Mouse (Mus musculus) thymus, adult 2 months (tissue): ENCODE measurements around the gene 4921524J17Rik. TPM values are rescaled to one million over a fixed set of nuclear protein-coding genes. Genes with fewer than 3 reads are reported as not detected.

Source experiments
- DNase-seq: peaks from one replicate; pipeline ENCODE4 v3.0.0; 2021
- H3K27ac ChIP-seq: fragments of 200-500 bp; 2 replicates; pipeline ENCODE4 v1.5.1; 2012; ENCODE audit warnings: low read length, control low read depth; ENCODE audit not compliant: control insufficient read depth, insufficient read depth
- H3K27me3 ChIP-seq: fragments of 200-500 bp; 2 replicates; pipeline ENCODE4 v1.6.1; 2012; ENCODE audit warnings: mild to moderate bottlenecking, low read length, moderate library complexity, mixed read lengths; ENCODE audit not compliant: control insufficient read depth, insufficient read depth
- H3K36me3 ChIP-seq: fragments of 200-500 bp; 2 replicates; pipeline ENCODE4 v1.6.1; 2012; ENCODE audit warnings: mild to moderate bottlenecking, low read length, moderate library complexity; ENCODE audit not compliant: control insufficient read depth, insufficient read depth
- H3K4me1 ChIP-seq: fragments of 200-500 bp; replicated peaks from 2 replicates; pipeline ENCODE4 v1.6.1; 2012; ENCODE audit warnings: low read length; ENCODE audit not compliant: control insufficient read depth, insufficient read depth
- H3K4me3 ChIP-seq: fragments of 200-500 bp; 2 replicates; pipeline ENCODE4 v1.5.1; 2012; ENCODE audit warnings: mild to moderate bottlenecking, low read length, control low read depth, moderate library complexity; ENCODE audit not compliant: control insufficient read depth, insufficient read depth
- CTCF ChIP-seq: fragments of 200-500 bp; IDR thresholded peaks from 2 replicates; pipeline ENCODE4 v1.5.1; 2012; ENCODE audit warnings: mild to moderate bottlenecking, control low read depth, low read length, moderate library complexity, borderline replicate concordance; ENCODE audit not compliant: control insufficient read depth, poor library complexity, insufficient read depth; ENCODE audit errors: extremely low read depth
- POLR2A ChIP-seq: fragments of 200-500 bp; IDR thresholded peaks from 2 replicates; pipeline ENCODE4 v1.6.1; 2012; ENCODE audit warnings: mild to moderate bottlenecking, low read length, control low read depth, moderate library complexity; ENCODE audit not compliant: control insufficient read depth, poor library complexity, insufficient read depth; ENCODE audit errors: extremely low read depth
- WGBS: fragments of 180-500 bp; shearing (Covaris S2); methylation state at CpG from one replicate; pipeline ENCODE4 v1.1.7; 2018; 5-methylcytosine and 5-hydroxymethylcytosine counted together
- polyA plus RNA-seq: library from polyadenylated mRNA; depleted of rRNA; stranded (reverse); fragments of >200 nt; gene quantifications from 2 replicates; pipeline ENCODE4 v1.2.3, GENCODE M21; 2012

4921524J17Rik gene
- polyA plus RNA-seq, 1 experiment = 7.2 TPM

DNA sequence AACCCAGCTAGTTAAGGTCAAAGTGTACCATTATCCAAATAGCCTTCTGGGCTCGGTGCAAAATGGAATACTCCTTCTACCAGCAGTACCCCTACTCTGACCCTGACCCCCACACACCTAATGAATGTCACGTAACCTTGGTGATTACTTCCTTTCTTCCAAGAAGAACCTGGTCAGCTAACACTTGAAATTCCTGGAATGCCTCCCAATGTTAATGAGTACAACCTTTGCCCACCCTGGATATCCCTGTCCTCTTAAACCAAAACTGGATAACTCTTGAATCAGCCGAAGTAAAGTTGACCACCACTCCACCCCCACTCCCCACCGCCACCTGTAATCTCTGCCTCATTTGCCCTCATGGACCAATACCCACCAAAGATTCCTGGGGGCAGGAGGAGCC, 40.6 kb upstream of the 4921524J17Rik start:
- WGBS = 94% methylated on average over 4 of the region's 4 CpGs
- Histone ChIP-seq H3K4me3 (no peak overlapping the region), H3K36me3 (no peaks in the 10 kb centered on the region), H3K27me3 (no peaks in the 10 kb centered on the region), H3K4me1 (peaks cover 3% of the 10 kb centered on the region; the same call in 1 of the 2 replicates), H3K27ac (no peak overlapping the region)
- DNase-seq = no peak
- TF ChIP-seq CTCF (no peak), POLR2A (no peak)

- H3K27me3 ChIP-seq = no peaks in the 10 kb centered on the region
- no peak for DNase-seq
- H3K4me1 ChIP-seq = peaks cover 3% of the 10 kb centered on the region; the same call in 1 of the 2 replicates
- no peak overlapping the region for H3K27ac ChIP-seq
- no peak overlapping the region for H3K4me3 ChIP-seq
- 93% methylated on average over 6 of the region's 6 CpGs for WGBS
- H3K36me3 ChIP-seq = no peaks in the 10 kb centered on the region
- no peak for TF ChIP-seq POLR2A
- TF ChIP-seq CTCF = no peak
These were observed 40.2 kb upstream of the 4921524J17Rik start for GRCm38 (mm10) chr8:85472800-85473199.

- Histone ChIP-seq H3K36me3 (no peaks in the 10 kb centered on the region), H3K27ac (no peak overlapping the region), H3K27me3 (no peaks in the 10 kb centered on the region), H3K4me3 (no peak overlapping the region), H3K4me1 (peaks cover 3% of the 10 kb centered on the region; the same call in 1 of the 2 replicates)
- whole genome bisulfite sequencing = 90% methylated on average over 8 of the region's 8 CpGs
- DNase-seq = no peak
- no peak for TF ChIP-seq POLR2A
These were observed 38.1 kb upstream of the 4921524J17Rik start for GRCm38 (mm10) chr8:85470753-85471152.

- Histone ChIP-seq H3K27ac (no peak overlapping the region), H3K36me3 (no peaks in the 10 kb centered on the region), H3K4me1 (peaks cover 3% of the 10 kb centered on the region; the same call in 1 of the 2 replicates), H3K27me3 (no peaks in the 10 kb centered on the region), H3K4me3 (no peak overlapping the region)
- TF ChIP-seq CTCF (no peak), POLR2A (no peak)
- WGBS = 94% methylated on average over 4 of the region's 4 CpGs
- no peak for DNase-seq
These were observed 33.4 kb upstream of the 4921524J17Rik start for GRCm38 (mm10) chr8:85466056-85466455.

DNA sequence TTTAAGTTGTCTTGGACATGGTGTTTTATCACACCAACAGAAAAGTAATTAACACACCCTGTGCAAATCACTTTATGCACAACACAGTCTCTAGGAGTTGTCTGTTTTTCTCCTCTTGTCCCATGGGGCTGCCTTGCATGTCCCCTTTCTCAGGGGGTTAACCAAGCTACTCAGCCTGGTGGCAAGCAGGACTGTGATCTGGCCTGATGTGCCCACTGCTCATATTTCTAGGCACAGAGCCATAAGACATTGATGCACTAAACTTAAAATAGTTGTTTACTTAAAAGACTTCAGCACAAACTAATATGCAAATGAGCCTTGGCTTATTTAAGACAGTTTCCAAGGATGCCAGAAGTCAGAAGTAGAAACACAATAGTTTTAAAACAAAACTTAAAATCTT, 31.7 kb upstream of the 4921524J17Rik start:
- TF ChIP-seq POLR2A = no peak
- Histone ChIP-seq H3K36me3 (no peaks in the 10 kb centered on the region), H3K27me3 (no peaks in the 10 kb centered on the region), H3K4me3 (no peak overlapping the region), H3K27ac (no peak overlapping the region), H3K4me1 (peaks cover 3% of the 10 kb centered on the region; the same call in 1 of the 2 replicates)
- DNase-seq = no peak

DNA sequence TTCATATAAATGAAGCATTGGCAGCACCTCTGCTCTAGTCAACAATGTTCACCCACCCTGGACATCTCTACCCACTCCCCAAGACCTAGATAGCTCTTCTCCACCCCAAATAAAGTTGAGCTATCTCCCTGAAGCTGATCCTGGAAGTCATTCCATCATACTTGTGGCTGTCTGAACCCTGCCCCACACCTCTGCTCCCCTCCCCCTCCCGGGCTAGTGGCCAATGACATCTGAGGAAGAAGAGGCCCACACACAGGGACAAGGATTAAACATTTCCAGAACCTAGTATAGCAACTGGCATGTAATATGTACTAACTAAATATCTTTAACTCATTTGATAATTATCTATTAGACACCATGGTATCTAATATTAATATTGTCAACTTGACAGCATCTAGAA, 29.8 kb upstream of the 4921524J17Rik start:
- Histone ChIP-seq H3K4me3 (no peak overlapping the region), H3K27ac (no peak overlapping the region), H3K36me3 (no peaks in the 10 kb centered on the region), H3K27me3 (no peaks in the 10 kb centered on the region), H3K4me1 (no peaks in the 10 kb centered on the region)
- no peak for TF ChIP-seq POLR2A
- TF ChIP-seq CTCF = no peak
- no peak for DNase-seq
- 82% methylated on average over 1 of the region's 1 CpGs for WGBS

DNA sequence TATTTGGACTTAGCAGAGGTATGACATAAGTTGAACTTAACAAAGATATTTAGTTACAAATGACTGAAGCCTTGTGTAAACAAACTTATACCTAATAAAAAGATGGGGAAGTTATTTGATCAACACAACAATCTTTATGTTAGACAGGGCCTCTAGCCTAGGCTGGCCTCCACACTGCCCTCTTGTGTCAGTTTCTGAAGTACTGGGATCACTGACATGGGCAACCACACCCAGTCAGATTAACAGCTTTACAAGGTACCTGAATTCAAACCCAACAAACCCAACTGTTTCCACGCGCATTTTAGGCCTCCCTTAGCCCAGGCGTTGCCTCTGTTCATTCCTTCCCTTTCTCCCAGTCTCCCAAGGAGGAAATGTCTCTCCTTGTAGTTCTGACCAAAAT, 28.7 kb upstream of the 4921524J17Rik start:
- no peak overlapping the region for H3K27ac ChIP-seq
- 96% methylated on average over 3 of the region's 3 CpGs for WGBS
- no peaks in the 10 kb centered on the region for H3K36me3 ChIP-seq
- H3K4me3 ChIP-seq = no peak overlapping the region
- DNase-seq = peak; percentile 32
- no peak for TF ChIP-seq POLR2A
- TF ChIP-seq CTCF = no peak
- no peaks in the 10 kb centered on the region for H3K4me1 ChIP-seq
- no peaks in the 10 kb centered on the region for H3K27me3 ChIP-seq
